Mouse (Mus musculus) forebrain, embryonic 15.5 days (tissue): ENCODE results near the gene Gm49416. TPM values are rescaled to one million over a fixed set of nuclear protein-coding genes. Genes with fewer than 3 reads are reported as not detected.

Experiments used
- ATAC-seq: fragments of 200-750 bp; cut with Nextera tagmentation; replicated peaks from 2 replicates; pipeline ENCODE4 v1.8.0; 2017; ENCODE audit warnings: mild to moderate bottlenecking, moderate TSS enrichment, moderate library complexity
- H3K27ac ChIP-seq: fragments of 300-500 bp; sonication (generic); replicated peaks from 2 replicates; pipeline ENCODE4 v1.5.1; 2015; ENCODE audit warnings: mild to moderate bottlenecking, inconsistent platforms
- H3K27me3 ChIP-seq: fragments of 300-500 bp; sonication (generic); 2 replicates; pipeline ENCODE4 v1.6.1; 2015; ENCODE audit warnings: inconsistent platforms
- H3K36me3 ChIP-seq: fragments of 300-500 bp; sonication (generic); 2 replicates; pipeline ENCODE4 v1.6.1; 2015; ENCODE audit warnings: mild to moderate bottlenecking, inconsistent platforms
- H3K4me1 ChIP-seq: fragments of 300-500 bp; sonication (generic); 2 replicates; pipeline ENCODE4 v1.6.1; 2015; ENCODE audit warnings: inconsistent platforms
- H3K4me2 ChIP-seq: fragments of 300-500 bp; sonication (generic); replicated peaks from 2 replicates; pipeline ENCODE4 v1.6.1; 2015; ENCODE audit warnings: mild to moderate bottlenecking, inconsistent platforms
- H3K4me3 ChIP-seq: fragments of 300-500 bp; sonication (generic); 2 replicates; pipeline ENCODE4 v1.5.1; 2015; ENCODE audit warnings: mild to moderate bottlenecking, inconsistent platforms
- H3K9ac ChIP-seq: fragments of 300-500 bp; sonication (generic); replicated peaks from 2 replicates; pipeline ENCODE4 v1.6.1; 2015; ENCODE audit warnings: mild to moderate bottlenecking, inconsistent platforms
- H3K9me3 ChIP-seq: fragments of 300-500 bp; sonication (generic); 2 replicates; pipeline ENCODE4 v1.6.1; 2016; ENCODE audit warnings: inconsistent platforms
- WGBS: fragments of 180-500 bp; shearing (Covaris S2); methylation state at CpG from one replicate; pipeline ENCODE4 v1.1.7; 2015; ENCODE audit warnings: mixed read lengths; 5-methylcytosine and 5-hydroxymethylcytosine counted together
- polyA plus RNA-seq: library from polyadenylated mRNA; unstranded; fragments of >200 nt; fragmentation: Nextera tagmentation; extraction: Ambion mirVana; gene quantifications from 2 replicates; pipeline ENCODE4 v1.2.1, GENCODE M21; 2015

The Gm49416 gene
- 0.25 TPM in 1 of 2 replicates, not detected in the other for polyA plus RNA-seq

DNA sequence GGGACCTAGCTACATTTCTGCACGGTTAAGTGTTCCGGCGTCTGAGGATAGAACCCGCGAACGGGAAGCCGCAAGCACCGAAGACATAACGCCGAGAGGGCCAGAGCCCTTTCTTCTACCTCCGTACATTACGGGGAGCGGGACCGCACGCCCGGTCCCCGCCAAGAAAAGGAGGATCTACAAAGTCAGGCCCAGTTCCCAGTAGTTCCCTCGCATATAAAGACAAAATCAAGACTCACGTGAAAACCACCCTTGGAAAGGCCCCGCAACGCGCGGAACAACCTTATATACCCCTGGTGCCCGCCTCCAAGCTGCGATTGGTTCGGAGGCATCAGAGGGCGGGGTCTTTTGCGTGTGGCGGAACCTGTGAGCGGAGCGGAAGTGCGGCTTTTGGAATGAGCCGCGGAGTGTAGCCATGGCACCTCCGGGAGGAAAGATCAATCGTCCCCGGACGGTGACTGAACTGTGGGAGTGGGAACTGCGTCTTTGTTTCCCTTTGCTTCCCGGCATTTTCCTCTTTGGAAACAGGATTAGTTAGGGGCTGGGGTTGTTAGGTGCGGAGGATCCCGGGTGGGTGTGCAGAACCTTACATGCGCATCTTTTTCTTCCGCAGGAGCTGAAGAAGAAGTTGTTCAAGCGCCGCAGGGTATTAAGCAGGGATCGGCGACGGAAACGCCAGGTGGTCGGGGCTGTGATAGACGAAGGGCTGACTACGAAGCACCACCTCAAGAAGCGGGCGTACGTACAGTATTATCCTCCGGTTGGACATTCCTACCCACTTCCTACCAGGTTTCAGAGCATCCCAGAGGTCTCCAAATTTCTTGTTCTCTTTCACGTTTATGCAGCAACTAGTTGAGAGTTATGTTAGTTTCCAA, at the start of gene Gm49416, which contains the start of gene 1810009A15Rik:
Gene Gm49416 (plus strand): TSS at position 416 of the 875 bp plus-strand sequence.
Gene 1810009A15Rik (plus strand): TSS at position 343 of the 875 bp plus-strand sequence.
- Histone ChIP-seq H3K36me3 (peaks cover 11% of the 10 kb centered on the region; the same call in 1 of the 2 replicates), H3K4me3 (peak within 1 kb of the TSS; percentile 75), H3K27ac (peak within 1 kb of the TSS; percentile 91), H3K9me3 (no peaks in the 10 kb centered on the region), H3K27me3 (no peaks in the 10 kb centered on the region), H3K9ac (peak within 1 kb of the TSS; percentile 76), H3K4me2 (peak within 1 kb of the TSS; percentile 85), H3K4me1 (peaks cover 32% of the 10 kb centered on the region)
- ATAC-seq = peak; percentile 97
- WGBS = under 1% methylated on average over 58 of the region's 58 CpGs

GRCm38 (mm10) chr19:8839103-8839907, 49.4 kb upstream of the Gm49416 start, which contains the start of gene Gng3:
TSS of gene Gng3 (minus strand) at chr19:8839194.
- Histone ChIP-seq H3K9ac (peak within 1 kb of the TSS; percentile 75), H3K36me3 (peaks cover 26% of the 10 kb centered on the region), H3K27ac (peak within 1 kb of the TSS; percentile 98), H3K9me3 (no peaks in the 10 kb centered on the region), H3K4me2 (peak within 1 kb of the TSS; percentile 71), H3K27me3 (no peaks in the 10 kb centered on the region), H3K4me1 (peaks cover 25% of the 10 kb centered on the region), H3K4me3 (peak within 1 kb of the TSS; percentile 60)
- 27% methylated on average over 11 of the region's 11 CpGs for WGBS
- peak; percentile 85 for ATAC-seq

GRCm38 (mm10) chr19:8839908-8840791, 48.6 kb upstream of the Gm49416 start:
- H3K9me3 ChIP-seq = no peaks in the 10 kb centered on the region
- H3K36me3 ChIP-seq = peaks cover 18% of the 10 kb centered on the region
- peak overlapping the region; percentile 98 for H3K27ac ChIP-seq
- H3K4me3 ChIP-seq = peak overlapping the region; percentile 60
- peak overlapping the region; percentile 71 for H3K4me2 ChIP-seq
- no peaks in the 10 kb centered on the region for H3K27me3 ChIP-seq
- H3K4me1 ChIP-seq = peaks cover 25% of the 10 kb centered on the region
- ATAC-seq = peak; percentile 32
- WGBS = 13% methylated on average over 29 of the region's 29 CpGs
- peak overlapping the region; percentile 75 for H3K9ac ChIP-seq

- Histone ChIP-seq H3K36me3 (peaks cover 22% of the 10 kb centered on the region), H3K9me3 (no peaks in the 10 kb centered on the region), H3K27ac (no peak overlapping the region; the same call in 1 of the 2 replicates), H3K27me3 (no peaks in the 10 kb centered on the region), H3K4me1 (peaks cover 25% of the 10 kb centered on the region), H3K9ac (peak overlapping the region; percentile 75; the same call in 1 of the 2 replicates), H3K4me2 (peak overlapping the region; percentile 71), H3K4me3 (peak overlapping the region; percentile 60)
- WGBS = 94% methylated on average over 7 of the region's 7 CpGs
- ATAC-seq = no peak
These were observed 47.7 kb upstream of the Gm49416 start for GRCm38 (mm10) chr19:8841012-8841411.

- WGBS = 91% methylated on average over 6 of the region's 6 CpGs
These were observed 45.8 kb upstream of the Gm49416 start for GRCm38 (mm10) chr19:8842961-8843360.

DNA sequence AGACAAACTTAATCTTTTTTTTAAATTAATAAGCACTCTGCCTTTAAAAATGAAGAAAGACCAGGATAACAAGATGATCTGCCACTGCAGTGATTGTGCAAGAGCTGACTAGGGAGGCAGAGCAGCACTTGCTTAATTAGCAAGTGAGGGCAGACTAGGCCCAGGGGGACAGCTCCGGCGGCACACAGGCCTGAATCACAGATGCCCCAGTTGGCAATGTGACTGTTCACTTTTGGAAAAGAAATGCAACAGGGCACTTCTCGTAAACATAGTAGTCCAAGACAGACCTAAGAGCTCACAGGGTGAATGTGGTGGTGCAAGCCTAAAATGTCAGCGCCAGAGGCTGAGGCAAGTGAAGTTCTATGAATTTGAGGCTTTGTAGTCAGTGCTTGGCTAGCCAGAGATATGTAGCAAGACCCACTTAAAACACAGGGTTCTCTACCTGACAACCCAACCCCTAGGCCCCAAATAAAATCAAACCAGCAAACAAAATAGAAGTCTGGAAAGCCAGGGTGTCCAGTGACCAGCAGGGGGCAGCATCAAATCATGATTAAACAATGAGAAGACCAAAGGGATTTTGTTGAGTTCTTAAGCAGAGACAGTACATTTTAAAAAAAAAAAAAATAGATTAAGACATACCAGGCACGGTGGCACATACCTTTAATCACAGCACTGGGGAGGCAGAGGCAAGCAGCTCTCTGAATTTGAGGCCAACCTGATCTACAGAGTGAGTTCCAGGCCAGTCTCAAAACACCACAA, 44.2 kb upstream of the Gm49416 start:
- no peak overlapping the region for H3K4me2 ChIP-seq
- H3K9me3 ChIP-seq = no peaks in the 10 kb centered on the region
- H3K27ac ChIP-seq = no peak overlapping the region
- H3K36me3 ChIP-seq = peaks cover 50% of the 10 kb centered on the region
- no peak for ATAC-seq
- H3K9ac ChIP-seq = no peak overlapping the region
- peaks cover 20% of the 10 kb centered on the region for H3K4me1 ChIP-seq
- H3K27me3 ChIP-seq = no peaks in the 10 kb centered on the region
- 55% methylated on average over 5 of the region's 5 CpGs for WGBS
- no peak overlapping the region for H3K4me3 ChIP-seq

More at GRCm38 (mm10) chr19:8842961-8843360, 45.8 kb upstream of the Gm49416 start:
- H3K27ac ChIP-seq = no peak overlapping the region
- H3K9ac ChIP-seq = no peak overlapping the region
- no peaks in the 10 kb centered on the region for H3K9me3 ChIP-seq
- no peak overlapping the region for H3K4me2 ChIP-seq
- peaks cover 25% of the 10 kb centered on the region for H3K4me1 ChIP-seq
- no peaks in the 10 kb centered on the region for H3K27me3 ChIP-seq
- no peak for ATAC-seq
- H3K36me3 ChIP-seq = peaks cover 38% of the 10 kb centered on the region
- no peak overlapping the region for H3K4me3 ChIP-seq

GRCm38 (mm10) chr19:8848356-8848755, 40.4 kb upstream of the Gm49416 start:
- Histone ChIP-seq H3K27ac (no peak overlapping the region), H3K9ac (no peak overlapping the region), H3K36me3 (peaks cover 40% of the 10 kb centered on the region), H3K27me3 (no peaks in the 10 kb centered on the region), H3K4me1 (no peaks in the 10 kb centered on the region), H3K9me3 (no peaks in the 10 kb centered on the region), H3K4me3 (no peak overlapping the region), H3K4me2 (no peak overlapping the region)
- ATAC-seq = no peak
- WGBS = 86% methylated on average over 5 of the region's 5 CpGs

- 43% methylated on average over 7 of the region's 7 CpGs for WGBS
- Histone ChIP-seq H3K27me3 (no peaks in the 10 kb centered on the region), H3K4me2 (no peak within 1 kb of the TSS), H3K4me1 (no peaks in the 10 kb centered on the region), H3K27ac (no peak within 1 kb of the TSS), H3K4me3 (no peak within 1 kb of the TSS), H3K9me3 (no peaks in the 10 kb centered on the region), H3K9ac (no peak within 1 kb of the TSS), H3K36me3 (peaks cover 37% of the 10 kb centered on the region)
- ATAC-seq = no peak
These were observed 38.3 kb upstream of the Gm49416 start, which contains the start of gene Lrrn4cl for GRCm38 (mm10) chr19:8850402-8850901. TSS of gene Lrrn4cl (plus strand) at chr19:8850768.

- Histone ChIP-seq H3K9me3 (no peaks in the 10 kb centered on the region), H3K4me1 (no peaks in the 10 kb centered on the region), H3K27me3 (no peaks in the 10 kb centered on the region), H3K4me3 (no peak overlapping the region), H3K9ac (no peak overlapping the region), H3K27ac (no peak overlapping the region), H3K36me3 (peaks cover 25% of the 10 kb centered on the region), H3K4me2 (no peak overlapping the region)
- WGBS = 45% methylated on average over 7 of the region's 7 CpGs
- no peak for ATAC-seq
These were observed 37.1 kb upstream of the Gm49416 start for GRCm38 (mm10) chr19:8851639-8852038.

GRCm38 (mm10) chr19:8852236-8852928, 36.3 kb upstream of the Gm49416 start:
- Histone ChIP-seq H3K4me3 (no peak overlapping the region), H3K36me3 (peaks cover 18% of the 10 kb centered on the region), H3K9me3 (no peaks in the 10 kb centered on the region), H3K9ac (no peak overlapping the region), H3K4me1 (no peaks in the 10 kb centered on the region), H3K4me2 (no peak overlapping the region), H3K27me3 (no peaks in the 10 kb centered on the region), H3K27ac (no peak overlapping the region)
- no peak for ATAC-seq
- WGBS = 61% methylated on average over 10 of the region's 10 CpGs
